Mouse (Mus musculus) layer of hippocampus, postnatal 10 days (tissue): Measurements from ENCODE around the gene Taar8c. TPM values are rescaled to one million over a fixed set of nuclear protein-coding genes. Genes with fewer than 3 reads are reported as not detected.
A peak's percentile ranks its signal among the peaks of the same experiment; 100 is the strongest.
"Not testable (repeated sequence)": the region's sequence is repeated elsewhere in the genome, so short reads cannot be mapped to it uniquely, and the experiment has no call there.

ENCODE experiments used
- DNase-seq, 2 experiments: peaks; one replicate each; pipeline ENCODE4 v3.0.0; 2021; ENCODE audit warnings: low spot score in 2 of 2
- long read RNA-seq: library from polyadenylated mRNA; stranded (forward); transcript quantifications from one replicate; pipeline ENCODE4 v2.0.0, GENCODE M21; 2023
- total RNA-seq, 2 experiments: library from RNA; stranded (reverse); gene quantifications; 2 replicates each; pipeline ENCODE4 v1.2.3; 2021

Gene Taar8c
- not detected for total RNA-seq
- long read RNA-seq, result 0 reads

GRCm38 (mm10) chr10:24101812-24102211 is at the start of gene Taar8c:
Gene Taar8c, minus strand, starts transcription at chr10:24101912.
- DNase-seq, result not testable (repeated sequence)

GRCm38 (mm10) chr10:24150086-24150485 is 48.4 kb upstream of the Taar8c start:
- DNase-seq, result no peak

DNA sequence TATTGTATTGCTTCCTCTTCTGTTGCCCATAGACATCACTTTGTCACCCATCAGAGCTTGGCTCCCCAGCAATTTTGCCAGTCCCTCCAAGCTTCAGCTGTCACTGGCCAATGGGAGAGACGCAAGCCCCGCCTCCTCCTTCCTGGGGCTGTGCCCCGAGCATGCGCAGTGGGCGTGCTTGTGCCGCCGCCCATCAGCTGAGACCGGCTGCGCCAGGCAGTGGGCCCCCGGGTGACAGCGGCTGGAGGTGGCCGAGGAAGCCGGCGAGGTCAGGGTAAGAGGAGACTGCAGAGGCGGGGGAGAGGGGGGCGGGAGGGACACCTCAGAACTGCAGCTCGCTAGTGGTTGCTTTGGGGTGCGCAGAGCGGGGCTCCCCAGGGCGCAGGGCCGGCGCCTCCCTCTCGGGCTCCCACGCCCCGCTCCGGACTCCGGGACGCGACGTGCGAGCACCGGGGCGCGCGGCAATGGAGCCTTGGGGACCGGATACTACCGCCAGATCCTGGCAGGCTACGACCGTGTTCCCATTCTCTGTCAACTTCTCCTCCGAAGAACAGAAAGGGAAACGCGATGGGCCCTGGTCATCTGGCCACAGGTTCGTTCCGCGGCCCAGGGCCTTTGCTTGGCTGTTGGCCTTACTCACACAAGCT is 47.5 kb upstream of the Taar8c start, which contains the start of gene Stx7:
Stx7 (plus strand) TSS at position 168 of the 647 bp plus-strand sequence.
- peak; percentile 88 to 93 for DNase-seq

GRCm38 (mm10) chr10:24142735-24143134 is 41.0 kb upstream of the Taar8c start:
- no peak for DNase-seq

- no peak for DNase-seq
Measured at GRCm38 (mm10) chr10:24138623-24139261, 37.0 kb upstream of the Taar8c start.

- no peak for DNase-seq
Measured at GRCm38 (mm10) chr10:24134071-24134645, 32.4 kb upstream of the Taar8c start.

GRCm38 (mm10) chr10:24133132-24133531 is 31.4 kb upstream of the Taar8c start:
- DNase-seq, result no peak

DNA sequence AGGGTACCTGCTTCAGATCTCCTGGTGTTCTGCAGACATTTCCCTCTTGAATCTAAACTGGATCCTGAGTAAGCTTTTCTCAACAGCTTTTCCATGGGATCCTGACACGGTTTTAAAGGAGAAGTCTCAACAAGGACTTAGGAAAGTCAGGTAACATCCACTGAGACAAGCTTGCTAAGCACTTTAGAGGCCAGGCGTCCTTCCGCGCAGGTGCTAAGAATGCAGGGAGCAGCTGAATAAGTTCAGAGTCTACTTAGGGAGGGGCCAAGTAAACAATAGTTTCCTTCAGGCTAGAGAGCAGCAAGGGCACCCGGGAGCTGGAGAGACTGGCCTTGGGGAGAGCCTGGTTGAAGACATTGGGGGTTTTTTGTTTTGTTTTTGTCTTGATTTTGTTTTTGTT is 30.6 kb upstream of the Taar8c start:
- no peak for DNase-seq

DNA sequence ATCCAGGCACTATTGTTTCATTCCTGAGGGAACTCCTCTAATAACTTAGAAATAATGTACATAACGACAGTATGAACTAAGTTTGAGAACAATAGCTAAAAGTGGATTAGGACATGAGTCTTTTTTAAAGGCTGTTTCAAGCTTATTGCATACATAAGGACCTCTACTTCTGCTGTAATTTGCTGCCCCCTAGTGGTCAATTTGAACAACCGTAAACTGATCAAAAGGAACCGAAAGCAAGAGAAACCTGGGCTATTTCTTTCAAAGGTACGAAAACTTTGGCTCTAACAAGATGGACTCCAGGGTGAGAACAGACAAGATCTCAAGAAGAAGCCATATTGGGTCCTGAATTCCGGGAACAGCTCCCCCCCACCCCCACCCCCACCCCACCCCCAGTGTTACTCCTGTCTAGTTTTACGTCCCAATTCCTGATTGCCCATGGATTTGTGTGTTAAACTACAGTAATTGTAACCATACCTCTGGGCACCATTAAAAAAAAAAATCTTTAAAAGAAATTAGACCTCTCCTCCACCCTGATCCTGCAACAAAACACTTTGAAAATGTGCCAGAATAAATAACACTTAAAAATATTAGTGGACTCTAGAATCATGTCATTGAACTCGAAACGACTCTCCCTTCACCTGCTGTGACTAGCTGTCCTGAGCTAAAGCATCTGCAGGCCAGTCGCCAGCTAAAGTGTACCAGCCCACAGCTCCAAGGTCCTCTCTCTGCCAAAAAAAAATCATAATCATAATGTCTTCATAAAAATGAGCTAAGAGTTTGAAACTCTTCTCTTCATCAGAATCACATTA is 29.9 kb upstream of the Taar8c start:
- DNase-seq, result peak; percentile 49 to 56

- peak; percentile 14 to 39 for DNase-seq
Measured at GRCm38 (mm10) chr10:24111116-24111778, 9.5 kb upstream of the Taar8c start.

GRCm38 (mm10) chr10:24109434-24109833 is 7.7 kb upstream of the Taar8c start, which contains the start of gene Taar9:
Gene Taar9, minus strand, starts transcription at chr10:24109534.
- DNase-seq, result not testable (repeated sequence)

DNA sequence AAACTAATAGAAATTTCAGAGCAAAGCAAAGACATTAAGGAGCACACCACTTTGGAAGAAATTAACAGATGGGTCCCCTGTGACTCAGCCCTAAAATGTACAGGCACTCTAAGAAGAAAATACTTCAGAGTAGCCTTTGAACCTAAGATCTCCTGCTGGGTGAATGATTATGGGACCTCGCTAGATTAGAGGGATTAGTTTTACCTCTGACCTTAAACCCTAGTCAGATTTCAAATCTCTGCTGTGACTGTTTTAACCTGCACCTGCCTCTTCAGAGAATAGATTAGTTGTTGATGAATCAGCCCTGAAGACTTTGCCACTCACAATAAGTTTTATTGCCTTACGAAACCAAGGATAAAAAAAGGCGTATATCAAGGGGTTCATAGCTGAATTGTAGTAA is 6.5 kb upstream of the Taar8c start:
- no peak for DNase-seq

- no peak for DNase-seq
Measured at GRCm38 (mm10) chr10:24107747-24108146, 6.0 kb upstream of the Taar8c start.

DNA sequence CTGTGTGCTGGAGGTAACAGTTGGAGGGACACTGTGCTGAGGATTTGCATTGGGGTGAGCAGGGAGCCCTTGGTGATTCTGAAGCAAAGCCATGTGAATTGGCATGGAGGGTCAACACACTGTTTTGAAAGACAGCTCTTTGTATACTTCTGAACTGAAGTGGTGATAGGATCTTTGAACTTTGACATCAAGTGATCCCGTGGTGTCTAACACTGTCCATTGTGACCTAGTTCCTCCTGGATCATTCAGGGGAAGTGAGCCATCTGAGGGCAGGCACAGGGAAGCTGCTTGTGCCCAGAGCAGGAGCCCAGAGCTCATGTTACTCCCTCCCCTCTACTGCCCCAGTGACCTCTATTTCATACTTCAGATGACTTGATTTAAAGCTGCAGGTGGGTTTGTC is 1.6 kb upstream of the Taar8c start:
- DNase-seq, result not testable (repeated sequence)

- DNase-seq, result not testable (repeated sequence)
Measured at GRCm38 (mm10) chr10:24097010-24097409, 4.7 kb downstream of the Taar8c start.

GRCm38 (mm10) chr10:24092194-24092593 is 9.5 kb downstream of the Taar8c start, which contains the start of gene Taar8b:
Gene Taar8b, minus strand, starts transcription at chr10:24092294.
- no peak for DNase-seq

- DNase-seq, result no peak
Measured at GRCm38 (mm10) chr10:24087168-24087567, 14.5 kb downstream of the Taar8c start.

- DNase-seq, result no peak
Measured at GRCm38 (mm10) chr10:24086555-24086954, 15.2 kb downstream of the Taar8c start.

DNA sequence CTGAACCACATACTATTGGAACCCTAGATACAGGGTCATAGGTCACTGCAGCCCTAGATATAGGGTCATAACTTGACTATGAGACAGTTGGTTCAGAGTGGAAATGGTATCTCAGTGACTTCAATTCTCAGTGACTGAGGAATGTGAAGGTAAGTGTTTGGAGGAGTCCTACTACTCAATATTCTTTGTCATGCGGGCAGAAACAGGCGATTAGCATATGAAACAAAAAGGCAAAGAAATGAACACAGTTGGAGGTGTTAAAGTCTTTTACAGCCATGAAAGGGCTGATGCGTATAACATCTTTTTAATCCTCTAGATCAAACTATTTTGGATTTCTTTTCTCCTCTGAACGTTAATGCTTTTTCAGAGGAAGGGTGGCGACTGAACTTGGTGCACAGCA is 15.8 kb downstream of the Taar8c start:
- DNase-seq, result no peak

- DNase-seq, result peak; percentile 55 to 63
Measured at GRCm38 (mm10) chr10:24080166-24080565, 21.5 kb downstream of the Taar8c start.

DNA sequence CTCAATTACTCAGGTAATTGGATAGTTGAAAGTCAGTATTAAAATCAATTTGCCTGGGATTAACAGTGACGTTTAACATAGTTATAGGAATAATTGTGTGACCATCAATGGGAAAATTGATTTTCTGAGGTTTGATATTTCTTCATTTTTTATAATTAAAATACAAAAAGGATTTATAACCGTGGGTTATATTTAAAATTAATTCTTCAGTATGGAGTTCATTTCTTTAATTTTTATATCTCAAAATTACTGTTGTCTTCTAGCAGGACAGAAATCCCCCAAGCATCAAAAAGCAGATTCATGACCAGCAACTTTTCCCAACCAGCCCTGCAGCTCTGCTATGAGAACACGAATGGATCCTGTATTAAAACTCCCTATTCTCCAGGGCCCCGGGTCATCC is 25.5 kb downstream of the Taar8c start, which contains the start of gene Taar8a:
Taar8a (plus strand) TSS at position 301 of the 400 bp plus-strand sequence.
- not testable (repeated sequence) for DNase-seq
